Mouse (Mus musculus): ENCODE measurements around the gene Lctl. TPM values are rescaled to one million over a fixed set of nuclear protein-coding genes. Genes with fewer than 3 reads are reported as not detected.

Lctl gene
- polyA plus RNA-seq, 1 experiment from 2014 or later = not detected

DNA sequence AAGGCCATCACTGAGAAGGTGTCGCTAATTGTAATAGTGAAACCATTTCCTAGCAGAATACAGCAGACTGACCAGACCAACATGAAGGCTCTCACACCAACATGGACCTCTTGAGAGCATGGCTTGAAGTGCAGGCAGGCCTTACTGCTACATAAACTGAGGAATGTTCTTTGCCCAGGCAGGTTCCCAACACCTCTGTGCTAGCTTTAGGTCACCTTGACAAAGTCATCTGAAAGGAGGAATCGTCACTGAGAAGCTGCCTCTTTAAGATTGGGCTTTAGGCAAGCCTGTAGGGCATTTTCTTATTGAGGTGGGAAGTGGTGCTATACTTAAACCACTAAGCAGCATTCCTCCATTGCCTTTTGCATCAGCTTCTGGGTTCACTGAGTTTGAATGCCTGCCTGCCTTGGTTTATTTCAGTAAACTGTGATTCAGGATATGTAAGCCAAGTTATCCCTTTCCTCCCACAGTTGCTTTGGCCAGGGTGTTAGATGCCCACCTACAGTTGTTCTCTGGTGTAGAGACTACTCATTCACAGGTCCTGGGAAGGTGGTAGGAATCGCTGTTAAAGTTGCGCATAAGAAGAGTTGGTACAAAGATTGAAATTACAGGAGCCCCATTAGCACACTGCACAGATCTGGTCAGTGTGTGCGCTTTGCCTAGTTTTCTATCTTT, 67.4 kb downstream of the Lctl start:
- Histone ChIP-seq H3K4me1 (ENCODE audit: insufficient read depth, low read depth, low read length) (peaks cover 6% of the 10 kb centered on the region; the same call in 1 of the 2 replicates), H3K4me2 (replicated peaks; ENCODE audit: low read depth, low read length) (no peak overlapping the region), H3K27ac (ENCODE audit: low read length) (no peak overlapping the region), H3K9me3 (ENCODE audit: low read length) (no peaks in the 10 kb centered on the region), H3K9ac (replicated peaks; ENCODE audit: low read depth) (no peak overlapping the region), H3K4me3 (ENCODE audit: low read depth, low read length) (no peak overlapping the region), H3K36me3 (ENCODE audit: insufficient read depth, low read length) (peaks cover 14% of the 10 kb centered on the region; the same call in 1 of the 2 replicates), H3K27me3 (replicated peaks; ENCODE audit: insufficient read depth, low read length) (no peaks in the 10 kb centered on the region)
- ATAC-seq = no peak
- DNase-seq (ENCODE audit: low spot score) = no peak
- 87% methylated on average over 5 of the region's 5 CpGs for WGBS
- TF ChIP-seq CTCF (IDR thresholded peaks at IDR 0.05) (no peak), EP300 (IDR thresholded peaks at IDR 0.05) (no peak)

Other genes starting within 250 kb of the Lctl start
- gene Smad6, start 95.1 kb upstream of the Lctl start, polyA plus RNA-seq (2015; fragmentation: Nextera tagmentation; extraction: Ambion mirVana) = 13.4 and 15.3 TPM in 2 replicates
- gene Zwilch, start 56.0 kb downstream of the Lctl start, polyA plus RNA-seq (2015; fragmentation: Nextera tagmentation; extraction: Ambion mirVana) = 1.5 and 1.7 TPM in 2 replicates
- 679 and 693 TPM in 2 replicates for gene Rpl4, start 56.2 kb downstream of the Lctl start, polyA plus RNA-seq (2015; fragmentation: Nextera tagmentation; extraction: Ambion mirVana)
- gene Snapc5, start 62.1 kb downstream of the Lctl start, polyA plus RNA-seq (2015; fragmentation: Nextera tagmentation; extraction: Ambion mirVana) = 35.5 and 47.4 TPM in 2 replicates
- gene Uchl4, start 118.1 kb downstream of the Lctl start, polyA plus RNA-seq (2015; fragmentation: Nextera tagmentation; extraction: Ambion mirVana) = 1.0 and 1.1 TPM in 2 replicates
- 67.1 and 77.6 TPM in 2 replicates for gene Map2k1, start 136.5 kb downstream of the Lctl start, polyA plus RNA-seq (2015; fragmentation: Nextera tagmentation; extraction: Ambion mirVana)
- 59.8 and 70.2 TPM in 2 replicates for gene Tipin, start 164.4 kb downstream of the Lctl start, polyA plus RNA-seq (2015; fragmentation: Nextera tagmentation; extraction: Ambion mirVana)
- gene Dis3l, start 224.1 kb downstream of the Lctl start, polyA plus RNA-seq (2015; fragmentation: Nextera tagmentation; extraction: Ambion mirVana) = 8.1 and 9.6 TPM in 2 replicates